Mouse (Mus musculus) bone marrow macrophage, adult 2 months (primary cell): Measurements from ENCODE around the gene Armc2.

Experiments used
- CTCF ChIP-seq: IDR thresholded peaks from 2 replicates; pipeline ENCODE4 v1.5.1; 2012; ENCODE audit warnings: low read depth, mild to moderate bottlenecking, low read length, moderate library complexity
- POLR2A ChIP-seq: IDR thresholded peaks from 2 replicates; pipeline ENCODE4 v1.6.1; 2012; ENCODE audit warnings: mild to moderate bottlenecking, low read depth, low read length, borderline replicate concordance

DNA sequence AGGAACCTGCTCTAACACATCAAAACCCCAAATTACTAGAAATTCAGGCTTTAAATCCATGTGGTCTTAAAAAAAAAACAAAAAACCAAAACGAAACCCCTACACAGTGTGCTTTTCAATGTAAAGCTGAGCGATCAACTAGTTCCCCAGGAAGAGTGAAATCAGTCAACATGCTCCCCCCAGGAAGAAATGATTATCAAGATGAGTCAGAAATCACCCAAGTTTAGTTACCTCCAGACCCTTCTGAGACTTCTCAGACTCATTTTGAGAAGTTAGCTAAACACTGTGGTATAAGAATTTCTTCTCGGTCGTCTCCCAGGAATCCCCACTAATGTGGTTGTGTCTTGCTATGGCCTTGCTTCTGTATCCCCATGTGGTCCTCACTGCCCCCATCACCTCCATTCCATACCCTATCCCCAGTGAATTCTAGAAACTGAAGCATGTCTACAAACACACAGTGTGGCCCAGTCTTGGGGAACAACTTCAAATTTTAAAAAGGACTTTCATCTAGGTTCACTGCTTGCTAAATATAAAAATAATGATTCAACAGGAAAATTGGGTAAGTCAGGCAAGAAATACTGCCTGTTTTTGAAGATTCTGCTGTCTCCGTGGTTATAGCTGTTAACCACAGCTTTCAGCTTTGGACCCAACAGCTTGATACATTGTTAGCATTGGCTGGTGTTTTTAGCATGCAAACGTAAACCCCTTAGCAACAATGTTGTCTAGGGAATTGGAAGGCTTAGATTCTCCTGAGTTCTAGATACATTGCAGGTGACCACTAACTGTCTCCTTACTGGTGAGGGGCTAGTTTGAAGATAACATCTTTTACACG, 39.6 kb downstream of the Armc2 start:
- TF ChIP-seq POLR2A (no peak), CTCF (no peak)
